Mouse (Mus musculus): ENCODE results near the gene Grid1. TPM values are rescaled to one million over a fixed set of nuclear protein-coding genes. Genes with fewer than 3 reads are reported as not detected.
A peak's percentile ranks its signal among the peaks of the same experiment; 100 is the strongest.

Gene Grid1
- polyA plus RNA-seq, 1 experiment from 2014 or later: 0.17 TPM

- DNase-seq (ENCODE audit: low spot score): no peak
- Histone ChIP-seq H3K4me3 (ENCODE audit: low read depth, low read length) (no peak overlapping the region), H3K4me2 (ENCODE audit: low read depth, severe bottlenecking) (no peak overlapping the region), H3K9me3 (ENCODE audit: control insufficient read depth, low read length) (no peaks in the 10 kb centered on the region), H3K27me3 (ENCODE audit: control insufficient read depth, insufficient read depth, low read length) (no peaks in the 10 kb centered on the region), H3K4me1 (ENCODE audit: control insufficient read depth, insufficient read depth, low read length) (no peaks in the 10 kb centered on the region), H3K9ac (ENCODE audit: low read length) (no peak overlapping the region), H3K27ac (replicated peaks; ENCODE audit: low read depth, low read length) (no peak overlapping the region), H3K36me3 (ENCODE audit: control insufficient read depth, insufficient read depth, low read length) (no peaks in the 10 kb centered on the region)
- no peak for ATAC-seq (ENCODE audit: insufficient number of reproducible peaks, low FRiP score, low TSS enrichment, low read depth)
- 73% methylated on average over 5 of the region's 5 CpGs for WGBS
Measured at GRCm38 (mm10) chr14:35103639-35104210, 283.8 kb downstream of the Grid1 start.

- H3K4me2 ChIP-seq (ENCODE audit: low read depth, severe bottlenecking): no peak overlapping the region
- ATAC-seq (ENCODE audit: insufficient number of reproducible peaks, low FRiP score, low TSS enrichment, low read depth): no peak
- H3K9me3 ChIP-seq (ENCODE audit: control insufficient read depth, low read length): no peaks in the 10 kb centered on the region
- H3K36me3 ChIP-seq (ENCODE audit: control insufficient read depth, insufficient read depth, low read length): no peaks in the 10 kb centered on the region
- DNase-seq (ENCODE audit: low spot score): no peak
- no peak overlapping the region for H3K4me3 ChIP-seq (ENCODE audit: low read depth, low read length)
- no peak overlapping the region for H3K9ac ChIP-seq (ENCODE audit: low read length)
- no peaks in the 10 kb centered on the region for H3K4me1 ChIP-seq (ENCODE audit: control insufficient read depth, insufficient read depth, low read length)
- no peaks in the 10 kb centered on the region for H3K27me3 ChIP-seq (ENCODE audit: control insufficient read depth, insufficient read depth, low read length)
- 90% methylated on average over 3 of the region's 3 CpGs for WGBS
- H3K27ac ChIP-seq (replicated peaks; ENCODE audit: low read depth, low read length): no peak overlapping the region
Measured at GRCm38 (mm10) chr14:35107596-35107995, 287.7 kb downstream of the Grid1 start.

GRCm38 (mm10) chr14:35110928-35111327 is 291.0 kb downstream of the Grid1 start:
- ATAC-seq (ENCODE audit: insufficient number of reproducible peaks, low FRiP score, low TSS enrichment, low read depth): no peak
- no peaks in the 10 kb centered on the region for H3K9me3 ChIP-seq (ENCODE audit: control insufficient read depth, low read length)
- H3K27ac ChIP-seq (replicated peaks; ENCODE audit: low read depth, low read length): no peak overlapping the region
- DNase-seq (ENCODE audit: low spot score): peak; percentile 39
- no peak overlapping the region for H3K9ac ChIP-seq (ENCODE audit: low read length)
- no peaks in the 10 kb centered on the region for H3K36me3 ChIP-seq (ENCODE audit: control insufficient read depth, insufficient read depth, low read length)
- H3K4me3 ChIP-seq (ENCODE audit: low read depth, low read length): no peak overlapping the region
- H3K27me3 ChIP-seq (ENCODE audit: control insufficient read depth, insufficient read depth, low read length): no peaks in the 10 kb centered on the region
- no peak overlapping the region for H3K4me2 ChIP-seq (ENCODE audit: low read depth, severe bottlenecking)
- WGBS: 88% methylated on average over 1 of the region's 1 CpGs
- H3K4me1 ChIP-seq (ENCODE audit: control insufficient read depth, insufficient read depth, low read length): no peaks in the 10 kb centered on the region

- 50% methylated on average over 11 of the region's 11 CpGs for WGBS
- H3K9ac ChIP-seq (ENCODE audit: low read length): no peak overlapping the region
- H3K27me3 ChIP-seq (ENCODE audit: control insufficient read depth, insufficient read depth, low read length): no peaks in the 10 kb centered on the region
- ATAC-seq (ENCODE audit: insufficient number of reproducible peaks, low FRiP score, low TSS enrichment, low read depth): no peak
- DNase-seq (ENCODE audit: low spot score): no peak
- H3K36me3 ChIP-seq (ENCODE audit: control insufficient read depth, insufficient read depth, low read length): no peaks in the 10 kb centered on the region
- no peak overlapping the region for H3K4me3 ChIP-seq (ENCODE audit: low read depth, low read length)
- H3K9me3 ChIP-seq (ENCODE audit: control insufficient read depth, low read length): no peaks in the 10 kb centered on the region
- H3K4me2 ChIP-seq (ENCODE audit: low read depth, severe bottlenecking): no peak overlapping the region
- no peak overlapping the region for H3K27ac ChIP-seq (replicated peaks; ENCODE audit: low read depth, low read length)
- H3K4me1 ChIP-seq (ENCODE audit: control insufficient read depth, insufficient read depth, low read length): no peaks in the 10 kb centered on the region
Measured at GRCm38 (mm10) chr14:35112327-35113275, 292.7 kb downstream of the Grid1 start.

- H3K36me3 ChIP-seq (ENCODE audit: control insufficient read depth, insufficient read depth, low read length): no peaks in the 10 kb centered on the region
- H3K4me2 ChIP-seq (ENCODE audit: low read depth, severe bottlenecking): no peak overlapping the region
- H3K9ac ChIP-seq (ENCODE audit: low read length): no peak overlapping the region
- H3K27ac ChIP-seq (replicated peaks; ENCODE audit: low read depth, low read length): no peak overlapping the region
- DNase-seq (ENCODE audit: low spot score): no peak
- no peak for ATAC-seq (ENCODE audit: insufficient number of reproducible peaks, low FRiP score, low TSS enrichment, low read depth)
- no peaks in the 10 kb centered on the region for H3K27me3 ChIP-seq (ENCODE audit: control insufficient read depth, insufficient read depth, low read length)
- no peaks in the 10 kb centered on the region for H3K9me3 ChIP-seq (ENCODE audit: control insufficient read depth, low read length)
- H3K4me3 ChIP-seq (ENCODE audit: low read depth, low read length): no peak overlapping the region
- no peaks in the 10 kb centered on the region for H3K4me1 ChIP-seq (ENCODE audit: control insufficient read depth, insufficient read depth, low read length)
- 78% methylated on average over 2 of the region's 2 CpGs for WGBS
Measured at GRCm38 (mm10) chr14:35113276-35113645, 293.4 kb downstream of the Grid1 start.

- no peak overlapping the region for H3K9ac ChIP-seq (ENCODE audit: low read length)
- no peaks in the 10 kb centered on the region for H3K27me3 ChIP-seq (ENCODE audit: control insufficient read depth, insufficient read depth, low read length)
- no peak for DNase-seq (ENCODE audit: low spot score)
- H3K4me1 ChIP-seq (ENCODE audit: control insufficient read depth, insufficient read depth, low read length): no peaks in the 10 kb centered on the region
- H3K27ac ChIP-seq (replicated peaks; ENCODE audit: low read depth, low read length): no peak overlapping the region
- H3K4me3 ChIP-seq (ENCODE audit: low read depth, low read length): no peak overlapping the region
- no peak for ATAC-seq (ENCODE audit: insufficient number of reproducible peaks, low FRiP score, low TSS enrichment, low read depth)
- H3K9me3 ChIP-seq (ENCODE audit: control insufficient read depth, low read length): no peaks in the 10 kb centered on the region
- no peak overlapping the region for H3K4me2 ChIP-seq (ENCODE audit: low read depth, severe bottlenecking)
- no peaks in the 10 kb centered on the region for H3K36me3 ChIP-seq (ENCODE audit: control insufficient read depth, insufficient read depth, low read length)
- 62% methylated on average over 3 of the region's 3 CpGs for WGBS
Measured at GRCm38 (mm10) chr14:35115913-35116312, 296.0 kb downstream of the Grid1 start.

GRCm38 (mm10) chr14:35120089-35120488 is 300.2 kb downstream of the Grid1 start:
- DNase-seq (ENCODE audit: low spot score) (no peak), ATAC-seq (ENCODE audit: insufficient number of reproducible peaks, low FRiP score, low TSS enrichment, low read depth) (no peak)
- WGBS: 69% methylated on average over 2 of the region's 2 CpGs
- Histone ChIP-seq H3K4me3 (ENCODE audit: low read depth, low read length) (no peak overlapping the region), H3K27ac (replicated peaks; ENCODE audit: low read depth, low read length) (no peak overlapping the region), H3K9ac (ENCODE audit: low read length) (no peak overlapping the region), H3K27me3 (ENCODE audit: control insufficient read depth, insufficient read depth, low read length) (no peaks in the 10 kb centered on the region), H3K4me2 (ENCODE audit: low read depth, severe bottlenecking) (no peak overlapping the region), H3K4me1 (ENCODE audit: control insufficient read depth, insufficient read depth, low read length) (no peaks in the 10 kb centered on the region), H3K9me3 (ENCODE audit: control insufficient read depth, low read length) (no peaks in the 10 kb centered on the region), H3K36me3 (ENCODE audit: control insufficient read depth, insufficient read depth, low read length) (no peaks in the 10 kb centered on the region)

GRCm38 (mm10) chr14:35120905-35121304 is 301.0 kb downstream of the Grid1 start:
- 73% methylated on average over 4 of the region's 4 CpGs for WGBS

More at GRCm38 (mm10) chr14:35120905-35121304, 301.0 kb downstream of the Grid1 start:
- Histone ChIP-seq H3K4me1 (ENCODE audit: control insufficient read depth, insufficient read depth, low read length) (no peaks in the 10 kb centered on the region), H3K36me3 (ENCODE audit: control insufficient read depth, insufficient read depth, low read length) (no peaks in the 10 kb centered on the region), H3K4me3 (ENCODE audit: low read depth, low read length) (no peak overlapping the region), H3K27me3 (ENCODE audit: control insufficient read depth, insufficient read depth, low read length) (no peaks in the 10 kb centered on the region), H3K27ac (replicated peaks; ENCODE audit: low read depth, low read length) (no peak overlapping the region), H3K4me2 (ENCODE audit: low read depth, severe bottlenecking) (no peak overlapping the region), H3K9me3 (ENCODE audit: control insufficient read depth, low read length) (no peaks in the 10 kb centered on the region), H3K9ac (ENCODE audit: low read length) (no peak overlapping the region)
- ATAC-seq (ENCODE audit: insufficient number of reproducible peaks, low FRiP score, low TSS enrichment, low read depth) (no peak), DNase-seq (ENCODE audit: low spot score) (no peak)
